Mouse (Mus musculus) small intestine, adult 2 months (tissue): ENCODE data around the gene Gm5478.
"Not testable (repeated sequence)": the region's sequence is repeated elsewhere in the genome, so short reads cannot be mapped to it uniquely, and the experiment has no call there.

Source experiments
- CTCF ChIP-seq: fragments of 200-500 bp; IDR thresholded peaks from 2 replicates; pipeline ENCODE4 v1.5.1; 2012; ENCODE audit warnings: low read depth, mild to moderate bottlenecking, control low read depth, inconsistent platforms, low read length, moderate library complexity, mixed read lengths; ENCODE audit not compliant: insufficient replicate concordance, insufficient read length; ENCODE audit errors: extremely low read depth
- POLR2A ChIP-seq: fragments of 200-500 bp; IDR thresholded peaks from 2 replicates; pipeline ENCODE4 v1.6.1; 2012; ENCODE audit warnings: low read depth, mild to moderate bottlenecking, control low read depth, inconsistent platforms, low read length, moderate library complexity

GRCm38 (mm10) chr15:101690460-101690859 lies 43.3 kb upstream of the Gm5478 start:
- TF ChIP-seq CTCF, POLR2A: not testable (repeated sequence)
